Mouse (Mus musculus): ENCODE measurements at regions not wholly inside any gene's neighbourhood (a gene's known extent, or its start where the extent isn't known, plus 50 kb on each side); places are given as distances from the start of the nearest gene placed in this dataset.
A peak's percentile ranks its signal among the peaks of the same experiment; 100 is the strongest.

GRCm38 (mm10) chr6:118330496-118330895, 88.8 kb downstream of the Bms1 start:
- H3K79me2 ChIP-seq (replicated peaks; ENCODE audit: control insufficient read depth, extremely low read depth, insufficient read depth, poor library complexity, severe bottlenecking), result no peaks in the 10 kb centered on the region
- no peak for DNase-seq (ENCODE audit: extremely low read depth)
- H3K4me3 ChIP-seq (replicated peaks in 1 of 3; ENCODE audit: low read depth in 2 of 3, low read length in 2 of 3, poor library complexity in 1 of 3), result no peak overlapping the region
- H3K4me1 ChIP-seq (ENCODE audit: control insufficient read depth in 1 of 2, insufficient read depth in 2 of 2), result no peaks in the 10 kb centered on the region
- H3K27ac ChIP-seq (ENCODE audit: insufficient read depth, low read depth), result no peak overlapping the region
- dilution Hi-C loops (cut with MboI; ENCODE audit: extremely low pct_ligation_motif_present, extremely low pct_unique_long_range_greater_than_20kb, low sequenced_read_pairs) (no loop called here), in situ Hi-C loops (cut with MboI; ENCODE audit: low pct_ligation_motif_present, low pct_unique_long_range_greater_than_20kb, low sequenced_read_pairs) (no loop called here)
- H3K9ac ChIP-seq (ENCODE audit: insufficient read depth, low read depth), result no peak overlapping the region
- no peaks in the 10 kb centered on the region for H3K36me3 ChIP-seq (replicated peaks in 1 of 2; ENCODE audit: control insufficient read depth in 1 of 2, insufficient read depth in 1 of 2, low read length in 1 of 2)
- TF ChIP-seq EP300 (IDR thresholded peaks at IDR 0.05; ENCODE audit: low read length) (no peak), MYC (IDR thresholded peaks at IDR 0.05; ENCODE audit: low read depth, low read length) (no peak), CHD1 (IDR thresholded peaks at IDR 0.05; ENCODE audit: low read depth, low read length) (no peak), ZNF384 (IDR thresholded peaks at IDR 0.05; ENCODE audit: low read depth, low read length) (no peak), NRF1 (IDR thresholded peaks at IDR 0.05; ENCODE audit: low read depth, low read length) (no peak), PAX5 (IDR thresholded peaks at IDR 0.05; ENCODE audit: low read length) (no peak), TCF12 (IDR thresholded peaks at IDR 0.05; ENCODE audit: low read depth, low read length) (no peak)
- peaks cover 7% of the 10 kb centered on the region for H3K9me3 ChIP-seq (replicated peaks; ENCODE audit: low read length)
- no peak overlapping the region for H3K4me2 ChIP-seq (ENCODE audit: insufficient read depth, low read depth, poor library complexity, severe bottlenecking)
- peaks cover 72% of the 10 kb centered on the region for H3K27me3 ChIP-seq (replicated peaks)

GRCm38 (mm10) chr6:118327458-118327857, 91.8 kb downstream of the Bms1 start:
- peaks cover 79% of the 10 kb centered on the region for H3K27me3 ChIP-seq (replicated peaks)
- no peak overlapping the region for H3K9ac ChIP-seq (ENCODE audit: insufficient read depth, low read depth)
- no peaks in the 10 kb centered on the region for H3K36me3 ChIP-seq (replicated peaks in 1 of 2; ENCODE audit: control insufficient read depth in 1 of 2, insufficient read depth in 1 of 2, low read length in 1 of 2)
- in situ Hi-C loops (cut with MboI; ENCODE audit: low pct_ligation_motif_present, low pct_unique_long_range_greater_than_20kb, low sequenced_read_pairs) (no loop called here), dilution Hi-C loops (cut with MboI; ENCODE audit: extremely low pct_ligation_motif_present, extremely low pct_unique_long_range_greater_than_20kb, low sequenced_read_pairs) (no loop called here)
- no peak for TF ChIP-seq MEF2A (IDR thresholded peaks at IDR 0.05; ENCODE audit: borderline replicate concordance, low read depth, low read length)
- no peak for TF ChIP-seq BHLHE40 (IDR thresholded peaks at IDR 0.05; ENCODE audit: low read depth, low read length)
- no peak for TF ChIP-seq GABPA (IDR thresholded peaks at IDR 0.05; ENCODE audit: insufficient replicate concordance, low read depth, low read length)
- no peak for TF ChIP-seq MAZ (IDR thresholded peaks at IDR 0.05; ENCODE audit: low read depth, low read length)
- no peak for TF ChIP-seq MAFK (IDR thresholded peaks at IDR 0.05; ENCODE audit: insufficient replicate concordance, low read length)
- no peak for TF ChIP-seq E2F4 (IDR thresholded peaks at IDR 0.05; ENCODE audit: insufficient replicate concordance, low read depth, low read length)
- no peak for TF ChIP-seq ZNF384 (IDR thresholded peaks at IDR 0.05; ENCODE audit: low read depth, low read length)
- TF ChIP-seq MYC (IDR thresholded peaks at IDR 0.05; ENCODE audit: low read depth, low read length), result no peak
- peak; percentile 5; the same call in 1 of the 2 replicates for TF ChIP-seq RAD21 (IDR thresholded peaks at IDR 0.05; ENCODE audit: low read depth, low read length)
- TF ChIP-seq ZKSCAN1 (IDR thresholded peaks at IDR 0.05; ENCODE audit: borderline replicate concordance, low read depth, low read length), result no peak
- no peak for TF ChIP-seq PAX5 (IDR thresholded peaks at IDR 0.05; ENCODE audit: low read length)
- no peak for TF ChIP-seq KAT2A (IDR thresholded peaks at IDR 0.05; ENCODE audit: insufficient replicate concordance, low read length)
- TF ChIP-seq HCFC1 (IDR thresholded peaks at IDR 0.05; ENCODE audit: low read depth, low read length), result no peak
- no peak for TF ChIP-seq EP300 (IDR thresholded peaks at IDR 0.05; ENCODE audit: low read length)
- TF ChIP-seq MXI1 (IDR thresholded peaks at IDR 0.05; ENCODE audit: low read depth, low read length), result no peak
- TF ChIP-seq SMC3 (IDR thresholded peaks at IDR 0.05; ENCODE audit: low read depth, low read length), result peak; percentile 47
- TF ChIP-seq POLR2A (IDR thresholded peaks at IDR 0.05; ENCODE audit: low read depth, low read length), result no peak
- no peak for TF ChIP-seq ETS1 (conservative IDR thresholded peaks at IDR 0.05; ENCODE audit: low read depth, low read length)
- TF ChIP-seq CTCF (conservative IDR thresholded peaks at IDR 0.05 in 1 of 2, IDR thresholded peaks at IDR 0.05 in 1 of 2; ENCODE audit: low read depth in 2 of 2, low read length in 2 of 2), result peak; percentile 39 to 69; a peak in 3 of 4 replicates
- no peak for TF ChIP-seq TBP (conservative IDR thresholded peaks at IDR 0.05; ENCODE audit: low read depth, low read length)
- TF ChIP-seq NRF1 (IDR thresholded peaks at IDR 0.05; ENCODE audit: low read depth, low read length), result no peak
- TF ChIP-seq MAX (IDR thresholded peaks at IDR 0.05; ENCODE audit: low read length), result no peak
- TF ChIP-seq ELF1 (IDR thresholded peaks at IDR 0.05; ENCODE audit: low read depth, low read length), result no peak
- TF ChIP-seq SIN3A (IDR thresholded peaks at IDR 0.05; ENCODE audit: low read length), result no peak
- no peak for TF ChIP-seq NELFE (IDR thresholded peaks at IDR 0.05; ENCODE audit: low read depth, low read length)
- DNase-seq (ENCODE audit: extremely low read depth), result peak; percentile 30
- H3K9me3 ChIP-seq (replicated peaks; ENCODE audit: low read length), result peaks cover 7% of the 10 kb centered on the region
- no peaks in the 10 kb centered on the region for H3K79me2 ChIP-seq (replicated peaks; ENCODE audit: control insufficient read depth, extremely low read depth, insufficient read depth, poor library complexity, severe bottlenecking)
- no peak overlapping the region for H3K4me3 ChIP-seq (replicated peaks in 1 of 3; ENCODE audit: low read depth in 2 of 3, low read length in 2 of 3, poor library complexity in 1 of 3)
- H3K4me2 ChIP-seq (ENCODE audit: insufficient read depth, low read depth, poor library complexity, severe bottlenecking), result no peak overlapping the region
- H3K4me1 ChIP-seq (ENCODE audit: control insufficient read depth in 1 of 2, insufficient read depth in 2 of 2), result no peaks in the 10 kb centered on the region
- H3K27ac ChIP-seq (ENCODE audit: insufficient read depth, low read depth), result no peak overlapping the region
